Mouse (Mus musculus): Measurements from ENCODE around the gene Scrn3.

Gene Scrn3

DNA sequence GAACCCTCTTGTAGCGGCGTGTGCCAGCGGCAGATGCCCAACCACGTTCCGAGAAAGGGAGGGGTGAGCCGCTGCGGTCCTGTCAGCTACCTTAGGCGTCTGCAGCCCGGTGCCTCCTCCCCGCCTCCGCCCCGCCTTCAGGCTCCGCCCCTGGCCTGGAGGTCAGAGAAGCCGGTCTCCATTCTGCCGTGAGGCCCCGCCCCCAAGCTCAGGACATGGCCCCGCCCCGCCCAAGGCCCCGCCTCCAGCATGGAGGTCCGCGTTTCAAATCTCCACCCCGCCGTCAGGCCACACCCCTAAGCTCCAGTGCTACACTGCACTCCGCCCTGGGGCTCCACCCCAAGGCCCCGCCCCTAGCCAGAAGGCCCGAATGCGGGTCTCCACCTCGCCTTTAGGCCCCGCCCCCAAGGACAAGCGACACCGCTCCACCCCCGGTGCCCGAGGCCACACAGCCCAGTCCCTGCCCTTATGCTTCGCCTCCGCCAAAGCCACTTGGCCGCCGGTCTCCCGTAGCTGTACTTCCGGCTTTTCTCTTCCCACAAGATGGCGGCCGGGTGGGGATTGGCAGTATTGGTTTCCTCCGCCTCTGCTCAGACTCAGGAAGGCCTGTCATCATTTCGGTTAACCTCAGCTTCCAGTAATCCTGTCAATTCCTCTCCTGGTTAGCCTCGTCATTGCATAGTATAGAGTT, 74.1 kb downstream of the Scrn3 start, which contains the start of gene Gpr155:
Gpr155 (minus strand) TSS at position 217 of the 691 bp plus-strand sequence.
- peak; percentile 99 for DNase-seq
